8 mouse cellular contexts compared by ENCODE assay signal in the genomic region with DNA sequence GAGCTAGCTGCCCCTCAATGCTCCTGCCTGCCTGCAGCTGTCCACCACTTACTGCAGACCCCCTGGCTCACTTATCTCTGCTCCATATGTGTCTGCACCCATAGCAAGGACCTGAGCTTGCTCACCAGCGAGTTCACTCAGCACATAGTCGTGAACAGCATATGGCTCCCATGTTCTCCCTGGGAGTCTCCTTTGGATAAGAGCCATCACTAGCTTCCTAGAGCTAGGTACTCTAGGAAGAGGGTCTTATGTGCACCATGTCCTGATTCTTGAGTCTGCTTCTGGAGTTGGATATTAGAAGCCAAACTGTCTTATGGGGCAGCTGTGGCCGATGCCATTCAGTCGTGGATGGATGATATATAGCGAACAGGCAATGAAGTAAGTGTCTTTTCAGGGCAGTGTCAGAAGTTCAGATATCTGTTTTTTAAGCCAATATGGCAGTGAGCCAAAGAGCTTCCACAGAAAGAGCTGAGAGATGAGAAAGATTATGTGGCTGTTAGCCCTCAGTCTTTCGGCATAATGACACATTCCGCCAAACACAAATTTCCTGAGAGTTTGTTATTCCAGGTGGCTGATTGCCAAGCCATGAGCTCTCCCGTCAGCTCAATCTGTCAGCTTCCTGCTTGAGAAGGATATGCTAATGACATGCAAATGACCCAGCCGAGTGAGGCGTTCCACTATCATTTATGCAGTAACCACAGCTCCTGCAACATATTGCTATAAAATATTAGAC.
DNase-seq lines count a peak whose midpoint lies in the region; ATAC-seq lines count a peak whose summit lies in the region.

No protein-coding gene starts in this region.

- H3K9me3 ChIP-seq in heart, embryonic 10.5 days = no peaks in the 10 kb centered on the region
- H3K9me3 ChIP-seq in heart, embryonic 13.5 days = no peaks in the 10 kb centered on the region

- WGBS in heart, embryonic 10.5 days = 43% methylated on average over 10 of the region's 10 CpGs
- WGBS in heart, embryonic 13.5 days = 31% methylated on average over 10 of the region's 10 CpGs

- no peaks in the 10 kb centered on the region for H3K36me3 ChIP-seq in heart, embryonic 10.5 days
- 0 out of 2 replicates have a peak, but pooled peaks cover 4% of the 10 kb centered on the region for H3K36me3 ChIP-seq in heart, embryonic 13.5 days

- peak; percentile 34 to 52 for DNase-seq in heart, adult 18-20 months
- no peak for DNase-seq in heart, embryonic 10.5 days (ENCODE audit: low spot score)
- peak; percentile 84 for DNase-seq in cerebellum, adult 9-10 months
- DNase-seq in kidney, postnatal 14 days = peak; percentile 74
- peak; percentile 71 to 77 for DNase-seq in lung, postnatal 4 days
- DNase-seq in spleen, postnatal 10 days (ENCODE audit: low spot score in 2 of 2) = no peak
- no peak for DNase-seq in natural killer cell, adult 2 months (ENCODE audit: low spot score in 2 of 2)

- no peak overlapping the region for H3K27ac ChIP-seq in heart, embryonic 10.5 days
- H3K27ac ChIP-seq in heart, embryonic 13.5 days (replicated peaks) = 0 out of 2 replicates have a peak overlapping the region, but pooled peaks have one; percentile 33

- peaks cover 7% of the 10 kb centered on the region for H3K4me1 ChIP-seq in heart, embryonic 10.5 days
- peaks cover 14% of the 10 kb centered on the region for H3K4me1 ChIP-seq in heart, embryonic 13.5 days

- H3K9ac ChIP-seq in heart, embryonic 13.5 days = no peak overlapping the region

- no peaks in the 10 kb centered on the region for H3K27me3 ChIP-seq in heart, embryonic 10.5 days (ENCODE audit: insufficient read depth, poor library complexity, severe bottlenecking)
- no peaks in the 10 kb centered on the region; the same call in 1 of the 2 replicates for H3K27me3 ChIP-seq in heart, embryonic 13.5 days (replicated peaks)

- no peak for ATAC-seq in heart, embryonic 13.5 days (ENCODE audit: extremely low read depth, insufficient number of reproducible peaks, low FRiP score, low TSS enrichment)

- no peak overlapping the region for H3K4me3 ChIP-seq in heart, embryonic 10.5 days
- H3K4me3 ChIP-seq in heart, embryonic 13.5 days = no peak overlapping the region

- H3K4me2 ChIP-seq in heart, embryonic 13.5 days = peak overlapping the region; percentile 47

Comparison
In these comparisons a context has a peak if more than half of its experiments do, and no peak if none do; other contexts are left out.
1. DNase-seq: peak in heart, adult 18-20 months (2 of 2), cerebellum, adult 9-10 months (single experiment), kidney, postnatal 14 days (single experiment) and lung, postnatal 4 days (2 of 2); none in heart, embryonic 10.5 days (single experiment), spleen, postnatal 10 days (0 of 2) and natural killer cell, adult 2 months (0 of 2).